Mouse (Mus musculus): ENCODE measurements around the gene Olfr799. TPM values are rescaled to one million over a fixed set of nuclear protein-coding genes. Genes with fewer than 3 reads are reported as not detected.

The Olfr799 gene
- total RNA-seq (2014; rRNA removed), result not detected in 2 replicates
- not detected in 2 replicates for polyA plus RNA-seq (2012; rRNA removed)

DNA sequence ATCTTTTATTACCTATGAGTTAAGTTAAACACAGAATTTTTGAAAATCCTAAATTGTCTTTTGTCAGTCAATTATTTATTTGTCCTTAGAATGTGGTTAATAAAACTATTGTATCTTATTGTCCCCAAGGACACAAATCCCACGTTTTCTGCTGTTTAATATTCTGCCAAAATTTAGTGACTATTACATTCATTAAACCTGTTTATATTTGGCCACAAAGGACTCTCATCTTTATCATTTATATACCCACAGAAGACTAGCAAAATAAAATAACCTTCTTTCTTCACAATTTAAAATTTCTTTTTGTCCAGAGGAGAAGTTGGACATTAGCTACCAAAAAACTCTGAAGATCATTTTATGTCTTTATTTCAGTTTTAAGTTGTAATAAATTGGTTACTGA, at the start of gene Olfr799:
Olfr799 (plus strand) TSS at position 301 of the 400 bp plus-strand sequence.
- no peaks in the 10 kb centered on the region for H3K4me1 ChIP-seq (ENCODE audit: control insufficient read depth, insufficient read depth, low read length)
- WGBS, result 8% methylated on average over 1 of the region's 1 CpGs
- no peaks in the 10 kb centered on the region for H3K27me3 ChIP-seq (ENCODE audit: control insufficient read depth, insufficient read depth, low read length)
- H3K4me3 ChIP-seq (ENCODE audit: insufficient read depth, low read depth, low read length), result no peak within 1 kb of the TSS
- no peaks in the 10 kb centered on the region for H3K79me2 ChIP-seq (ENCODE audit: control insufficient read depth, insufficient read depth, low read length)
- no peaks in the 10 kb centered on the region for H3K36me3 ChIP-seq (ENCODE audit: control insufficient read depth, insufficient read depth, low read length)
- H3K9ac ChIP-seq (ENCODE audit: low read depth, low read length), result no peak within 1 kb of the TSS
- H3K27ac ChIP-seq (replicated peaks; ENCODE audit: insufficient read depth, low read depth, low read length), result no peak within 1 kb of the TSS
- no peak for DNase-seq (ENCODE audit: extremely low read depth, low read depth, low spot score)
- TF ChIP-seq CTCF (IDR thresholded peaks at IDR 0.05; ENCODE audit: low read depth, low read length), result no peak
- no peak for TF ChIP-seq POLR2A (IDR thresholded peaks at IDR 0.05; ENCODE audit: extremely low read depth, insufficient read depth, low read length)

DNA sequence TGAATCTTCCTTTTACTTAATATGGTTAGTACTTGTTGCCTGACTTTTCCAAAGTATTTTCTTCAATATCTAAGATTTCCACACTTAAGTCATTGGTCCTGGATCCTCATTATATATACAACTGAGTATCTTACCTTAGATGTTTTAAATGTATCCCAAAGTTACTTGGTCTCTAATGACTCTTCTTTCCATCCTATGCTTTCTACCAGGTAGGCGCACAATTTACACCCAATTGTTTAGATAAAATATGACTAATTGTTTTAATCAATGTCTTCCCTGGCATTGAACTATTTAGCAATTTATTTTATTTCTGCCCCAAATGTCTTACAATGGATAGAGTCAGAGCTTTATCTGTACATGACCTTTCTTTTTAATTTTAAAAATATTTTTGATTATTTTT, 24.8 kb upstream of the Olfr799 start, which contains the start of gene Olfr796:
Olfr796 (minus strand) TSS at position 101 of the 400 bp plus-strand sequence.
- TF ChIP-seq CTCF (IDR thresholded peaks at IDR 0.05; ENCODE audit: low read depth, low read length) (no peak), POLR2A (IDR thresholded peaks at IDR 0.05; ENCODE audit: extremely low read depth, insufficient read depth, low read length) (no peak)
- H3K4me1 ChIP-seq (ENCODE audit: control insufficient read depth, insufficient read depth, low read length), result no peaks in the 10 kb centered on the region
- H3K27me3 ChIP-seq (ENCODE audit: control insufficient read depth, insufficient read depth, low read length), result no peaks in the 10 kb centered on the region
- H3K36me3 ChIP-seq (ENCODE audit: control insufficient read depth, insufficient read depth, low read length), result no peaks in the 10 kb centered on the region
- no peak for DNase-seq (ENCODE audit: extremely low read depth, low read depth, low spot score)
- H3K4me3 ChIP-seq (ENCODE audit: insufficient read depth, low read depth, low read length), result no peak within 1 kb of the TSS
- no peaks in the 10 kb centered on the region for H3K79me2 ChIP-seq (ENCODE audit: control insufficient read depth, insufficient read depth, low read length)
- H3K9ac ChIP-seq (ENCODE audit: low read depth, low read length), result no peak within 1 kb of the TSS
- H3K27ac ChIP-seq (replicated peaks; ENCODE audit: insufficient read depth, low read depth, low read length), result no peak within 1 kb of the TSS
- WGBS, result 98% methylated on average over 1 of the region's 1 CpGs

DNA sequence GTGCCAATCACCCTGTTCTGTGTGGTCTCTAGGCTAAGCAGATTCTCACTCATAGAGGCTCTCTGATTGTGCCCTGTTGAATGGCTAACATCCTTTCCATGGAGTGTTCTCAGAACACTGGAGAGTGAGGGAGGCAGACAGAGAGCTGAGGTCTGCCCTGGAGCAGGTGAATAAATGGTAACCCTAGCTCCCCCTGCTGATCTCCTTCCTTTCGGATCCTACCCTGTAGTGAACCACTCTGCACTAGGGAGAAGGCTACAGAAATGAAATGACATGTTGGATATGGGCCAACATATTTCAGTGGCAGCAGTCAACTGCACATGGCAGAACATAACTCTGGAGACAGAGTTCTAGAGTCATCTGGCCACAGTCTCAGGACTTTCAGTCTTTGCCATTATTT, 15.6 kb upstream of the Olfr799 start:
- no peaks in the 10 kb centered on the region for H3K79me2 ChIP-seq (ENCODE audit: control insufficient read depth, insufficient read depth, low read length)
- WGBS, result 12% methylated on average over 1 of the region's 1 CpGs
- no peaks in the 10 kb centered on the region for H3K4me1 ChIP-seq (ENCODE audit: control insufficient read depth, insufficient read depth, low read length)
- no peak for DNase-seq (ENCODE audit: extremely low read depth, low read depth, low spot score)
- H3K27me3 ChIP-seq (ENCODE audit: control insufficient read depth, insufficient read depth, low read length), result no peaks in the 10 kb centered on the region
- no peaks in the 10 kb centered on the region for H3K36me3 ChIP-seq (ENCODE audit: control insufficient read depth, insufficient read depth, low read length)
- H3K27ac ChIP-seq (replicated peaks; ENCODE audit: insufficient read depth, low read depth, low read length), result no peak overlapping the region
- TF ChIP-seq CTCF (IDR thresholded peaks at IDR 0.05; ENCODE audit: low read depth, low read length) (no peak), POLR2A (IDR thresholded peaks at IDR 0.05; ENCODE audit: extremely low read depth, insufficient read depth, low read length) (no peak)
- no peak overlapping the region for H3K4me3 ChIP-seq (ENCODE audit: insufficient read depth, low read depth, low read length)
- no peak overlapping the region for H3K9ac ChIP-seq (ENCODE audit: low read depth, low read length)

DNA sequence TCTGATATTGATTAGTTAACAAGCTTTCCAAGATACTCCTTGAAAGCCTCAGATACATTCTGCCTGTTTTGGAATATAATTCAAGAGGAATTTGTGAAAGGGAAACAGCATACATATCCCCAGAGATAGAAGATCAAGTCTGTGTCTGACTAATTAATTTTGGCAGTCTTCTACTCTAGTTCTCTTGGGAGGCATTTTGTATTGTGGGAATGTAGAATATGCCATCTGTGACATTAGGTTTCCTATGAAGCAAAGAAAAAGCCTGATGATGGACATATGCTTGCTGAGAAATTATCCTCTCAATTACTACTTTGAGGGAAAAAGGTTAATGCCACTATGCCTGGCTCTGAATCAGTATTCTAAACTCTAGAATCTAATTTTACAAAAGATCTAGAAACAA, 14.0 kb upstream of the Olfr799 start:
- DNase-seq (ENCODE audit: extremely low read depth, low read depth, low spot score), result no peak
- H3K4me3 ChIP-seq (ENCODE audit: insufficient read depth, low read depth, low read length), result no peak overlapping the region
- no peak overlapping the region for H3K27ac ChIP-seq (replicated peaks; ENCODE audit: insufficient read depth, low read depth, low read length)
- no peaks in the 10 kb centered on the region for H3K4me1 ChIP-seq (ENCODE audit: control insufficient read depth, insufficient read depth, low read length)
- no peaks in the 10 kb centered on the region for H3K36me3 ChIP-seq (ENCODE audit: control insufficient read depth, insufficient read depth, low read length)
- TF ChIP-seq POLR2A (IDR thresholded peaks at IDR 0.05; ENCODE audit: extremely low read depth, insufficient read depth, low read length), result no peak
- TF ChIP-seq CTCF (IDR thresholded peaks at IDR 0.05; ENCODE audit: low read depth, low read length), result no peak
- H3K9ac ChIP-seq (ENCODE audit: low read depth, low read length), result no peak overlapping the region
- no peaks in the 10 kb centered on the region for H3K27me3 ChIP-seq (ENCODE audit: control insufficient read depth, insufficient read depth, low read length)
- H3K79me2 ChIP-seq (ENCODE audit: control insufficient read depth, insufficient read depth, low read length), result no peaks in the 10 kb centered on the region

DNA sequence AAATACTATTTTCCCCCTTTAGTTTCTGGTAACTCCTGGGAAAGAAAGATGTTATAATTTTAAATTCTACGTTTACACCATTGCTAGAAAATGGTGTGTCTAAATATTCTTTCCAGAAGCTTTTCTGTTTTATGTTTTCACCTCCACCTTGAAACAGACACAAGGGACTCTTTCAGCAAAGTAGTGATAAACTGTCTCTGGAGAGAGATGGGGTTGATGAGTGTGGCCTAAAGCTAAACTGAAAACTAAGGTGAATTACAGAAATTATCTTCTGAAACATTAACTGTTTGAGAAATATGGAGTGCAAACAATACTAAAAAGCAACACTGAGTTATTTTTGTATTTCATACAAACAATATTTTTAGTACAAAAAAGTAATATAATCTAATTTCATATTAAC, 9.4 kb upstream of the Olfr799 start, which contains the start of gene Olfr798:
Olfr798 (minus strand) TSS at position 101 of the 400 bp plus-strand sequence.
- Histone ChIP-seq H3K4me3 (ENCODE audit: insufficient read depth, low read depth, low read length) (no peak within 1 kb of the TSS), H3K79me2 (ENCODE audit: control insufficient read depth, insufficient read depth, low read length) (no peaks in the 10 kb centered on the region), H3K4me1 (ENCODE audit: control insufficient read depth, insufficient read depth, low read length) (no peaks in the 10 kb centered on the region), H3K27me3 (ENCODE audit: control insufficient read depth, insufficient read depth, low read length) (no peaks in the 10 kb centered on the region), H3K9ac (ENCODE audit: low read depth, low read length) (no peak within 1 kb of the TSS), H3K36me3 (ENCODE audit: control insufficient read depth, insufficient read depth, low read length) (no peaks in the 10 kb centered on the region), H3K27ac (replicated peaks; ENCODE audit: insufficient read depth, low read depth, low read length) (no peak within 1 kb of the TSS)
- DNase-seq (ENCODE audit: extremely low read depth, low read depth, low spot score), result no peak
- TF ChIP-seq POLR2A (IDR thresholded peaks at IDR 0.05; ENCODE audit: extremely low read depth, insufficient read depth, low read length) (no peak), CTCF (IDR thresholded peaks at IDR 0.05; ENCODE audit: low read depth, low read length) (no peak)
- WGBS, result 55% methylated on average over 1 of the region's 1 CpGs

DNA sequence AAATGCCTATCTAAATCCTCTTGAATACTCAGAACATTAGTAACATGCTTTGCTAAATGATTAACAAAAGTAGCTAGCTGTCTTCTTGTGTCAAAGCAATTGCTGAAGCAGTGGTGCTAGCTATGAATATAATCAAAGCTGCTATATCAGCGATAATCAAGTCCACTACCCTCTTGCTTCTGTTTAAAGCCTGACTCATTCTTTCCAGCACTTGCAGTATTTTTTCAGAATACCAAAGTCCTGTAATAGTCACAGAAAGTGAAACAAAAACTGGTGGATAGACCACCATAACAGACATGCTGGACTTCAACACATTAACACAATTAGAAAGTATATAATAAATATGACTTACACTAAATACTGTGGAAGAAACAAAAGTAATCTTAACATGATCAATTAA, 14.5 kb downstream of the Olfr799 start:
- no peaks in the 10 kb centered on the region for H3K36me3 ChIP-seq (ENCODE audit: control insufficient read depth, insufficient read depth, low read length)
- no peak overlapping the region for H3K4me3 ChIP-seq (ENCODE audit: insufficient read depth, low read depth, low read length)
- no peak for DNase-seq (ENCODE audit: extremely low read depth, low read depth, low spot score)
- no peaks in the 10 kb centered on the region for H3K79me2 ChIP-seq (ENCODE audit: control insufficient read depth, insufficient read depth, low read length)
- H3K27me3 ChIP-seq (ENCODE audit: control insufficient read depth, insufficient read depth, low read length), result no peaks in the 10 kb centered on the region
- no peak overlapping the region for H3K27ac ChIP-seq (replicated peaks; ENCODE audit: insufficient read depth, low read depth, low read length)
- H3K9ac ChIP-seq (ENCODE audit: low read depth, low read length), result no peak overlapping the region
- no peaks in the 10 kb centered on the region for H3K4me1 ChIP-seq (ENCODE audit: control insufficient read depth, insufficient read depth, low read length)
- 91% methylated on average over 1 of the region's 1 CpGs for WGBS
- TF ChIP-seq POLR2A (IDR thresholded peaks at IDR 0.05; ENCODE audit: extremely low read depth, insufficient read depth, low read length), result no peak
- no peak for TF ChIP-seq CTCF (IDR thresholded peaks at IDR 0.05; ENCODE audit: low read depth, low read length)

Measured in liver, adult 2 months (tissue).